Mouse (Mus musculus): ENCODE measurements around the gene Jagn1. TPM values are rescaled to one million over a fixed set of nuclear protein-coding genes. Genes with fewer than 3 reads are reported as not detected.
A peak's percentile ranks its signal among the peaks of the same experiment; 100 is the strongest.

Jagn1 gene
- polyA plus RNA-seq, 1 experiment = 32.2 TPM

- no peak overlapping the region for H3K27ac ChIP-seq (ENCODE audit: insufficient read depth, low read length)
- no peaks in the 10 kb centered on the region for H3K27me3 ChIP-seq (ENCODE audit: control insufficient read depth, insufficient read depth, low read length)
- TF ChIP-seq POLR2A (IDR thresholded peaks at IDR 0.05; ENCODE audit: low read depth, low read length) = no peak
- no peak for TF ChIP-seq CTCF (IDR thresholded peaks at IDR 0.05; ENCODE audit: extremely low read depth, insufficient read depth, insufficient read length, insufficient replicate concordance)
- 88% methylated on average over 3 of the region's 3 CpGs for WGBS
- no peaks in the 10 kb centered on the region for H3K4me1 ChIP-seq (ENCODE audit: control insufficient read depth, insufficient read depth, insufficient read length)
- DNase-seq (ENCODE audit: low read depth in 1 of 2, low spot score in 2 of 2) = no peak
- H3K4me3 ChIP-seq (ENCODE audit: extremely low read depth, insufficient read depth, insufficient read length) = no peak overlapping the region
- H3K36me3 ChIP-seq (ENCODE audit: control insufficient read depth, insufficient read depth, low read length) = no peaks in the 10 kb centered on the region
Measured at GRCm38 (mm10) chr6:113440686-113441085, 1.7 kb upstream of the Jagn1 start.

DNA sequence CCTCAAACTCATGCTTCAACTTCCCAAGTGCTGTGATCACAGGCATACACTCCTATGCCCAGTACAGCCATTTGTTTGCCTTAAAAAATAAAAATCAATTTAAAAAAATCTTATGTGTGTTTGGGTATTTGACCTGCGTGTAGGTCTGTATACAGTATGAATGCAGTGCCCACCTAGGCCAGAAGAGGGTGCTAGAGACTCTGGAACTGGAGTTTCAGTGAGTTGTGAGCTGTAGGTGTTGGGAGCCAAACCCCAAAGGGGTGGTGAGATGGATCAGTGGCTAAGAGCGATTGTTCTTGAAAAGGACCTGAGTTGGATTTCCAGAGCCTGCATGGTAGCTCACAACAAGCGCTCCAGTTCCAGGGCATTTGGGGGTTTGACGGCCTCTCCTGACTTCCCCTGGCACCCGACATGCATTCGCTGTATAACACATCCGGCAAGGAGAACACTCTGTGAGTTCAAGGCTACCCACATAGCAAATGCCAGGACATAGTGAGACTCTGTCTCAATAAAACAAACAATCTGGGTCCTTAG is 1.2 kb upstream of the Jagn1 start:
- Histone ChIP-seq H3K4me3 (ENCODE audit: extremely low read depth, insufficient read depth, insufficient read length) (no peak overlapping the region), H3K36me3 (ENCODE audit: control insufficient read depth, insufficient read depth, low read length) (0 out of 2 replicates have a peak, but pooled peaks cover under 1% of the 10 kb centered on the region), H3K27me3 (ENCODE audit: control insufficient read depth, insufficient read depth, low read length) (no peaks in the 10 kb centered on the region), H3K27ac (ENCODE audit: insufficient read depth, low read length) (no peak overlapping the region), H3K4me1 (ENCODE audit: control insufficient read depth, insufficient read depth, insufficient read length) (no peaks in the 10 kb centered on the region)
- 55% methylated on average over 7 of the region's 7 CpGs for WGBS
- TF ChIP-seq CTCF (IDR thresholded peaks at IDR 0.05; ENCODE audit: extremely low read depth, insufficient read depth, insufficient read length, insufficient replicate concordance) (peak; percentile 39; the same call in 1 of the 2 replicates), POLR2A (IDR thresholded peaks at IDR 0.05; ENCODE audit: low read depth, low read length) (no peak)
- DNase-seq (ENCODE audit: low read depth in 1 of 2, low spot score in 2 of 2) = peak; percentile 62 to 64

DNA sequence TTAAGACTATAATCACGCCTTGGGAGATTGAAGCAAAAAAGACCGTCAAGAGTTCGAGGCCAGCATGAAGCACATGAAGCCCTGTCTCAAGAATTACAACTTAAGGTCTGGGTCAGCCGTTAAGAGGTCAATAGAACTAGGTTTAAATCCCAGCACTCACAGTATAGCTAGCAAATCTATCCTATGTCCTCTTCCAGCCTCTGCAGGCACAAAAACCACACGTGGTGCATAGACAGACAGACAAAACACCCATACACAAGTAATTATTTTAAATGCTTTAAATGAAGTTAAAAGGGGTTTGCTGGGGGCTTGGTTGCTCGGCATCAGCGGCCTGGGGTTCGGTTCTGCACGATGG is 305 bp upstream of the Jagn1 start:
- no peak overlapping the region for H3K27ac ChIP-seq (ENCODE audit: insufficient read depth, low read length)
- H3K4me1 ChIP-seq (ENCODE audit: control insufficient read depth, insufficient read depth, insufficient read length) = no peaks in the 10 kb centered on the region
- DNase-seq (ENCODE audit: low read depth in 1 of 2, low spot score in 2 of 2) = no peak
- H3K36me3 ChIP-seq (ENCODE audit: control insufficient read depth, insufficient read depth, low read length) = 0 out of 2 replicates have a peak, but pooled peaks cover 2% of the 10 kb centered on the region
- WGBS = 37% methylated on average over 9 of the region's 9 CpGs
- TF ChIP-seq POLR2A (IDR thresholded peaks at IDR 0.05; ENCODE audit: low read depth, low read length) (no peak), CTCF (IDR thresholded peaks at IDR 0.05; ENCODE audit: extremely low read depth, insufficient read depth, insufficient read length, insufficient replicate concordance) (no peak)
- H3K4me3 ChIP-seq (ENCODE audit: extremely low read depth, insufficient read depth, insufficient read length) = peak overlapping the region; percentile 82; the same call in 1 of the 2 replicates
- H3K27me3 ChIP-seq (ENCODE audit: control insufficient read depth, insufficient read depth, low read length) = no peaks in the 10 kb centered on the region

DNA sequence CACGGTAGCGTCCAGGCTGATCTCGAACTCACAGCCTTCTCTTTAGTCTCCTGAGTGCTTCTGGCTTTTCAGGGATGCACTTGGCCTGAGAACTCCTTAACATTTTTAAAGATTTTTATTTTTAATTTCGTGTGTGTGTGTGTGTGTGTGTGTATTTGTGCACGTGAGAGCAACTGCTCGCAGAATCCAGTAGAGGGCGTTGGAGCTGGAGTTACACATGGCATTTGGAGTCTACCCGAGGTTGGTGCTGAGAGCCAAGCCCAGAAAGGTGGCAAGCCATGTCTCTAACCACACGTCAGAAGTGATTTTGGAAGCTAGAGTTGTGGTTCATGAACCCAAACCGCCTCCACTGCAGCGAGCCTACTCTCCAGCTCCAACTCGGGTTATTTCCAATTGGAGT is 722 bp downstream of the Jagn1 start:
- no peaks in the 10 kb centered on the region for H3K4me1 ChIP-seq (ENCODE audit: control insufficient read depth, insufficient read depth, insufficient read length)
- H3K27me3 ChIP-seq (ENCODE audit: control insufficient read depth, insufficient read depth, low read length) = no peaks in the 10 kb centered on the region
- H3K4me3 ChIP-seq (ENCODE audit: extremely low read depth, insufficient read depth, insufficient read length) = peak overlapping the region; percentile 82
- 50% methylated on average over 12 of the region's 12 CpGs for WGBS
- no peak overlapping the region for H3K27ac ChIP-seq (ENCODE audit: insufficient read depth, low read length)
- no peak for DNase-seq (ENCODE audit: low read depth in 1 of 2, low spot score in 2 of 2)
- H3K36me3 ChIP-seq (ENCODE audit: control insufficient read depth, insufficient read depth, low read length) = peaks cover 8% of the 10 kb centered on the region
- TF ChIP-seq CTCF (IDR thresholded peaks at IDR 0.05; ENCODE audit: extremely low read depth, insufficient read depth, insufficient read length, insufficient replicate concordance) (no peak), POLR2A (IDR thresholded peaks at IDR 0.05; ENCODE audit: low read depth, low read length) (no peak)

- WGBS = 72% methylated on average over 8 of the region's 8 CpGs
- H3K4me3 ChIP-seq (ENCODE audit: extremely low read depth, insufficient read depth, insufficient read length) = no peak overlapping the region
- peaks cover 11% of the 10 kb centered on the region for H3K36me3 ChIP-seq (ENCODE audit: control insufficient read depth, insufficient read depth, low read length)
- no peak for DNase-seq (ENCODE audit: low read depth in 1 of 2, low spot score in 2 of 2)
- H3K4me1 ChIP-seq (ENCODE audit: control insufficient read depth, insufficient read depth, insufficient read length) = no peaks in the 10 kb centered on the region
- no peaks in the 10 kb centered on the region for H3K27me3 ChIP-seq (ENCODE audit: control insufficient read depth, insufficient read depth, low read length)
- no peak for TF ChIP-seq CTCF (IDR thresholded peaks at IDR 0.05; ENCODE audit: extremely low read depth, insufficient read depth, insufficient read length, insufficient replicate concordance)
- no peak for TF ChIP-seq POLR2A (IDR thresholded peaks at IDR 0.05; ENCODE audit: low read depth, low read length)
- no peak overlapping the region for H3K27ac ChIP-seq (ENCODE audit: insufficient read depth, low read length)
Measured at GRCm38 (mm10) chr6:113444207-113444965, 2.0 kb downstream of the Jagn1 start.

DNA sequence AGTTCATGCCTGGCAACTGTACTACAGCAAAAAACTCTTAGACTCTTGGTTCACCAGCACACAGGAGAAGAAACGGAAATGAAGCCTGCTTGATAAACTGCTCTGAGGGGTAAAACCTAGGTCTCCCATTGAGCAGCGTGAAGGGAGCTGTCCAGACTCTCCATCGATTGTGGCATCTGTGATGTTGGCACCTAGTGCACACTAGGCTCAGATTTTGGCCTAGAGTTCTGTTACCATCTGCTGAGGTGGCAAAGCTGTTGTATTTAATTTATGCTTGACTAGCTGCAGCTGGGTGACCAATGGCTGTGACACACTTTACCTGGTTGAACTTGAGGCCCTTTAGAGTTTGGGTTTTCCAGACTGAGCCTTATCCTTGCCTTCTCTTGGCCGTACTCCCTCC is 5.3 kb downstream of the Jagn1 start:
- H3K36me3 ChIP-seq (ENCODE audit: control insufficient read depth, insufficient read depth, low read length) = peaks cover 11% of the 10 kb centered on the region
- WGBS = 93% methylated on average over 4 of the region's 4 CpGs
- no peak overlapping the region for H3K4me3 ChIP-seq (ENCODE audit: extremely low read depth, insufficient read depth, insufficient read length)
- DNase-seq (ENCODE audit: low read depth in 1 of 2, low spot score in 2 of 2) = no peak
- no peaks in the 10 kb centered on the region for H3K4me1 ChIP-seq (ENCODE audit: control insufficient read depth, insufficient read depth, insufficient read length)
- no peaks in the 10 kb centered on the region for H3K27me3 ChIP-seq (ENCODE audit: control insufficient read depth, insufficient read depth, low read length)
- H3K27ac ChIP-seq (ENCODE audit: insufficient read depth, low read length) = no peak overlapping the region
- TF ChIP-seq POLR2A (IDR thresholded peaks at IDR 0.05; ENCODE audit: low read depth, low read length) (no peak), CTCF (IDR thresholded peaks at IDR 0.05; ENCODE audit: extremely low read depth, insufficient read depth, insufficient read length, insufficient replicate concordance) (no peak)

GRCm38 (mm10) chr6:113451839-113452238 is 9.5 kb downstream of the Jagn1 start:
- Histone ChIP-seq H3K4me1 (ENCODE audit: control insufficient read depth, insufficient read depth, insufficient read length) (no peaks in the 10 kb centered on the region; the same call in 1 of the 2 replicates), H3K36me3 (ENCODE audit: control insufficient read depth, insufficient read depth, low read length) (peaks cover 9% of the 10 kb centered on the region), H3K4me3 (ENCODE audit: extremely low read depth, insufficient read depth, insufficient read length) (no peak overlapping the region), H3K27ac (ENCODE audit: insufficient read depth, low read length) (no peak overlapping the region), H3K27me3 (ENCODE audit: control insufficient read depth, insufficient read depth, low read length) (no peaks in the 10 kb centered on the region)
- TF ChIP-seq CTCF (IDR thresholded peaks at IDR 0.05; ENCODE audit: extremely low read depth, insufficient read depth, insufficient read length, insufficient replicate concordance) = no peak
- TF ChIP-seq POLR2A (IDR thresholded peaks at IDR 0.05; ENCODE audit: low read depth, low read length) = no peak
- 88% methylated on average over 2 of the region's 2 CpGs for WGBS
- DNase-seq (ENCODE audit: low read depth in 1 of 2, low spot score in 2 of 2) = no peak
